Mouse (Mus musculus) E14TG2a.4 (cell line): ENCODE data around the gene Smpd3.
A peak's percentile ranks its signal among the peaks of the same experiment; 100 is the strongest.

Source experiments
- CTCF ChIP-seq: conservative IDR thresholded peaks from 2 replicates; pipeline ENCODE4 v1.5.1; 2014; ENCODE audit warnings: low read length
- POU5F1 ChIP-seq: IDR thresholded peaks from 2 replicates; pipeline ENCODE4 v1.6.1; 2014; ENCODE audit warnings: low read length, borderline replicate concordance

DNA sequence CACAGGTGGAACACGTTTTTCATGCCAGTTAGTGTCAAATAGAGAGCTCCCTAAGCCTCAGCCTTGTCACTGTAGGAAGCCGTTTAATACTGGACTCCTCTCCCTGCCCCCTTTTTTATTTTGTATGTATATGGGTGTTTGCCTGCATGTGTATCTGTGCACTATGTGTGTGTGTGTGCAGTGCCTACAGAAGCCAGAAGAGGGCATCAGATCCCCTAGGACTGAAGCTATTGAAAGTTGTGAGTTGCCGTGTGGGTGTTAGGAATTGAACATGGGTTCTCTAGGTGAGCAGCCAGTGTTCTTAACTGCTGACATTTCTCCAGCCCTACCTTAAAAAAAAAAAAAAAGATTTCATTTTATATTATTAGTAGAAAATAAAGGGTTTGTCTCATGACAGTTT, 38.1 kb downstream of the Smpd3 start:
- peak; percentile 71 for TF ChIP-seq CTCF
- TF ChIP-seq POU5F1, result no peak
